Mouse (Mus musculus): ENCODE measurements around the gene Cfdp1.

- no peak for TF ChIP-seq CTCF (IDR thresholded peaks at IDR 0.05; ENCODE audit: low read depth, low read length)
- no peak for TF ChIP-seq POLR2AphosphoS5 (IDR thresholded peaks at IDR 0.05; ENCODE audit: insufficient replicate concordance, low read depth, low read length)
- TF ChIP-seq GATA1 (IDR thresholded peaks at IDR 0.05; ENCODE audit: borderline replicate concordance, low read length): no peak
Observed at GRCm38 (mm10) chr8:111740994-111741393, 113.1 kb downstream of the Cfdp1 start.
